Mouse (Mus musculus): Measurements from ENCODE around the gene Hrc. TPM values are rescaled to one million over a fixed set of nuclear protein-coding genes. Genes with fewer than 3 reads are reported as not detected.

The Hrc gene
- total and polyA plus RNA-seq, 2 experiments from 2014 or later, result 0.52 TPM; not detected in 1

DNA sequence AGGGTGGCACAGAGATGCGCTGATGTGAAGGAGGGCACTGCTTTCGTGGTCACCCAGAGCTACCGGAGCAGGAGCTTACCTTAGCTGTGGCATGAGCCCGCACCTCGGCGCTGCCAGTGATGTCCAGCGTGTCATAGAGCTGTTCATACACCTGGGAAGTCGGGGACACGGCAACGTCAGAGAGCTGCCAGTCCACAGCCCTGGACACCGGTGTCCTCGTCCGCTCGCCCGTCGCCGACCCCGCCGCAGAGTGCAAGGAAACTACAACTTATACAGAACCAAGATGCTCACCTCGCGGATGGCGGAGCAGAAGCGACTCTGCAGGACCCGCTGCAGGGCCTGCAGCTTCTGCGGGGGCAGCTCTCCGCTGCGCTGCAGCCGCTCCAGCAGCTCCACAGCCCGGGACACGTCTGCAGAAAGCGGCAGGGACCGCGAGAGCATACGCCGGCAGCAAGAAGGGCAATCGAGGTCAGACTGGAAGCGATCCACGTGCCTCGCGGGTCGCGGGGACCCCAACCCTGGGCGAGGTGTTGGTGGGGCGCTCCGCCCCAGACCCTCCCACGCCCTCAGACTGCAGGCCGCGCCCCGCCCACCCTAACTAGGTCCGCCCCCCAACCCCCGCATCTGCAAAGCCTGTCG, 34.9 kb downstream of the Hrc start:
- Histone ChIP-seq H3K9ac (peak overlapping the region; percentile 66), H3K4me3 (ENCODE audit: low read depth, low read length) (peak overlapping the region; percentile 50), H3K4me2 (ENCODE audit: low read depth) (peak overlapping the region; percentile 94), H3K9me3 (ENCODE audit: low read length) (no peaks in the 10 kb centered on the region), H3K36me3 (ENCODE audit: insufficient read depth) (peaks cover 21% of the 10 kb centered on the region), H3K27me3 (ENCODE audit: insufficient read depth, low read length) (no peaks in the 10 kb centered on the region), H3K4me1 (ENCODE audit: insufficient read depth) (peaks cover 14% of the 10 kb centered on the region), H3K27ac (ENCODE audit: low read depth, low read length) (peak overlapping the region; percentile 45)
- ATAC-seq (peak; percentile 0; the same call in 1 of the 2 replicates), DNase-seq (peak; percentile 51)
- whole genome bisulfite sequencing, result 10% methylated on average over 46 of the region's 52 CpGs
- TF ChIP-seq CTCF (IDR thresholded peaks at IDR 0.05; ENCODE audit: low read depth), result no peak

DNA sequence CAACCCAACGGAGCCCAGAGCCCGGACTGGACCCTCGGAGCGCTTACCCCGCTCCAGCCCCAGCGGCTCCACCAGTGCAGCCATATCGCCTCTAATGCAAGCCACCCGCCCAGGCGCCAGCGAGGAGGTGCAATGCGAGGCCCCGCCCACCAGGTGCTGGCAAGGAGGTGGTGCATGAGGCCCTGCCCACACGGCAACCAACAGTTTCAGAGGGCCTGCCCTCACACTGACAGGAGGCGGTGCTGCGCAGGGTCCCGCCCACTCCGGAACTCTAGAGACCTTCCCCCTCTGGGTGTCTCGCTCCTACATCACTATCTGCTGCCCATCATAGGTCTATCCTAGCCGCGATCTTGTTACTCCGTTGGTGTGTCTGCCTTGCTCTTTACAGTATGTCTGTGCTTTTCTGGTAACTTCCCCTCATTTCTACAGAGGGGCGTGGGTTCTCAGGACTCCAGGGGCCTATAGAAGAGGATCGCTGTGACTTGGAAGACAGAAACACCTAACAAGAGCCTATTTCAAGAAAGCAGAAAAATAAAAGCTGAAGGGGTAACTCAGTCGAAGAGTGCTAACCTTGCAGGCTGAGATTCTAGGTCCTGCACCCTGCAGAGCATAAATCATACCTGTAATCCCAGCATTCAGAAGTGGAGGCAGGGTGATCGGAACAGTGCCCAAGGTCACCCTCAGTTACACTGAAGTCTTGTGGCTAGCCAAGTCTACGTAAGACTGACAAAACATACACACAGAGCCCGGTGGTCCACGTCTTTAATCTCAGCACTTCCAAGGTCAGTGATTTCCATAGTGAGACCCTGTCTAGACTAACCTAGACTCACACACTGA, 35.6 kb downstream of the Hrc start, which contains the start of gene Lin7b:
Lin7b (minus strand) TSS at position 109 of the 837 bp plus-strand sequence.
- Histone ChIP-seq H3K4me2 (ENCODE audit: low read depth) (peak within 1 kb of the TSS; percentile 94), H3K9me3 (ENCODE audit: low read length) (no peaks in the 10 kb centered on the region), H3K27me3 (ENCODE audit: insufficient read depth, low read length) (no peaks in the 10 kb centered on the region), H3K9ac (peak within 1 kb of the TSS; percentile 66), H3K4me1 (ENCODE audit: insufficient read depth) (peaks cover 7% of the 10 kb centered on the region), H3K36me3 (ENCODE audit: insufficient read depth) (peaks cover 24% of the 10 kb centered on the region), H3K27ac (ENCODE audit: low read depth, low read length) (peak within 1 kb of the TSS; percentile 45), H3K4me3 (ENCODE audit: low read depth, low read length) (peak within 1 kb of the TSS; percentile 50)
- ATAC-seq (peak; percentile 19), DNase-seq (peak; percentile 81)
- WGBS, result 11% methylated on average over 28 of the region's 28 CpGs
- peak; percentile 48 for TF ChIP-seq CTCF (IDR thresholded peaks at IDR 0.05; ENCODE audit: low read depth)

DNA sequence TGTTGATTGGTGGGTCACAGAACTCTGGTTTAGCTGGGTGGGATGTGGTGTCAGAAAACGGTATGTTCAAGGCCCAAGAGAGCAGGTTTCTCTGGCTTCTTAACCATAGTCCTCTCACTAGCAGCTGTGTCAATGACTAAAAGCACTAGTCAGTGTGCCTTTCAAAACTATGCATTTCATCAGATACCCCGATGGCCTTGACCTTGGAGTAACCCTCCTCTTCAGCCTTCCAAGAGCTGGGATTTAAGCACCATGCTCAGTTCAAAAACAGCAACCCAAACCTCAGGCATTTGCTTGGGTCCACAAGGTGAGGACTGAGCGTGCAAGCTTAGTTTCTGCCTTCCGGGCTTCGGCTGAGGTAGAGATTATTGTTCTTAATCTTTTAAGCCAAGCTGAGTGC, 37.3 kb downstream of the Hrc start:
- no peak for TF ChIP-seq CTCF (IDR thresholded peaks at IDR 0.05; ENCODE audit: low read depth)
- DNase-seq, result no peak
- Histone ChIP-seq H3K4me2 (ENCODE audit: low read depth) (no peak overlapping the region), H3K4me1 (ENCODE audit: insufficient read depth) (peaks cover 7% of the 10 kb centered on the region), H3K27ac (ENCODE audit: low read depth, low read length) (no peak overlapping the region), H3K4me3 (ENCODE audit: low read depth, low read length) (no peak overlapping the region), H3K27me3 (ENCODE audit: insufficient read depth, low read length) (no peaks in the 10 kb centered on the region), H3K9ac (no peak overlapping the region), H3K36me3 (ENCODE audit: insufficient read depth) (peaks cover 41% of the 10 kb centered on the region), H3K9me3 (ENCODE audit: low read length) (no peaks in the 10 kb centered on the region)
- WGBS, result 84% methylated on average over 5 of the region's 5 CpGs
- ATAC-seq, result no peak

DNA sequence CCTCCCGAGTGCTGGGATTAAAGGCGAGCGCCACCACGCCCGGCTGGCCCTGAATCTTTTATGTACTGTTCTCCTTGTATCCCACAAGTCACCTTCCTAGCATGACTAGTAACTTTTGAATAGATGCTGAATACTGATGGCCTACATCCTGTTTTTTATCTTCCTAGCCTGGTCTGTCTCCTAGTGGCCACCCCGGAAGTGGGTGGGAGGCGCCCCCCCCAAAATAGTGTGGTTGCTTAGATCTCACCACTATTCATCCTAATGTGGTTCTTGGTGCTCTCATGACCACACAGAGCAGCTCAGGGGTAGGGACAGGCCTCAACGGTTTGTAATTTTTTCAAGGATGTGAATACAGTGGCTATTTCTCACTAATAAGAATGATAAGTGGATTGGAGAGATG, 39.5 kb downstream of the Hrc start:
- H3K4me3 ChIP-seq (ENCODE audit: low read depth, low read length), result no peak overlapping the region
- no peaks in the 10 kb centered on the region for H3K9me3 ChIP-seq (ENCODE audit: low read length)
- H3K9ac ChIP-seq, result no peak overlapping the region
- H3K27me3 ChIP-seq (ENCODE audit: insufficient read depth, low read length), result no peaks in the 10 kb centered on the region
- 92% methylated on average over 8 of the region's 8 CpGs for WGBS
- ATAC-seq (no peak), DNase-seq (no peak)
- no peak overlapping the region for H3K4me2 ChIP-seq (ENCODE audit: low read depth)
- H3K27ac ChIP-seq (ENCODE audit: low read depth, low read length), result no peak overlapping the region
- H3K36me3 ChIP-seq (ENCODE audit: insufficient read depth), result peaks cover 62% of the 10 kb centered on the region
- H3K4me1 ChIP-seq (ENCODE audit: insufficient read depth), result no peaks in the 10 kb centered on the region
- TF ChIP-seq CTCF (IDR thresholded peaks at IDR 0.05; ENCODE audit: low read depth), result no peak

DNA sequence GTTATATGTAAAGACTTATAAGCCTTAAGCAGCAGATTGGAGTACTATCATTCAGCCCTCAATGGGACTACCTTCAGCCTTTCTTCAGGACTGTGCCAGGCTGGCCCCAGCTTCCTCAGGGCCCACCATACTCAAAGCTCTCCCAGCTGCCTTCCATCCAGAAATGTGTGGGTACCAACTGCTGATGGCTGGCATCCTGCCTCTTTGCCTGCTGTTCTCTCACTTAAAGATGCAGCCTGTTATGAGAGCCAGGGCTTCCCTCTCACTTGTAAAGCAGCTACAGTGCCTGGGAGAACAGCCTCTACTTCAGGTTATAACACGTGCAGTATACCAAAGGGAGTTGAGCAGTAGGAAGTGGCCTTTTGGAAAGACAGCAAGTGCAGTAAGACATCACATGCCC, 41.0 kb downstream of the Hrc start:
- H3K9me3 ChIP-seq (ENCODE audit: low read length), result no peaks in the 10 kb centered on the region
- no peak overlapping the region for H3K4me3 ChIP-seq (ENCODE audit: low read depth, low read length)
- H3K9ac ChIP-seq, result no peak overlapping the region
- peaks cover 76% of the 10 kb centered on the region for H3K36me3 ChIP-seq (ENCODE audit: insufficient read depth)
- 0 out of 2 replicates have a peak, but pooled peaks have one; percentile 9 for ATAC-seq
- no peak for DNase-seq
- TF ChIP-seq CTCF (IDR thresholded peaks at IDR 0.05; ENCODE audit: low read depth), result no peak
- H3K27ac ChIP-seq (ENCODE audit: low read depth, low read length), result no peak overlapping the region
- no peaks in the 10 kb centered on the region for H3K4me1 ChIP-seq (ENCODE audit: insufficient read depth)
- no peak overlapping the region for H3K4me2 ChIP-seq (ENCODE audit: low read depth)
- WGBS, result 62% methylated on average over 1 of the region's 1 CpGs
- H3K27me3 ChIP-seq (ENCODE audit: insufficient read depth, low read length), result no peaks in the 10 kb centered on the region

DNA sequence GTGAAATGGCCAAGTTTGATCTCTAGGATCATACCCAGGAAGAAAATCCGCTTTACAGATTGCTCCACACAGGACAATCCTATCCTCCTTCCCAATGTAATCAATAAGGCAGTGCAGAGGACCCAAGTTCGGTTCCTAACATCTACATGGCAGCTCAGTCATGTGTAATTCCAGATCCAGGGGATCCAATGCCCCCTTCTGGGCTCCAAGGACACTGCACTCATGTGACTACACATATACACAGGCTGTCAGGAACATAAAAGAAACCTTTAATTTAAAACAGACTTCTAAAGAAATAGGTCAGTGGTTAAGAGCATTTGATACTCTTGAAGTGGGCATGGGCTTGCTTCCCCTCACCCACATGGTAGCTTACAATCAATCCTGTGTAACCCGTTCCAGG, 51.0 kb downstream of the Hrc start:
- 93% methylated on average over 3 of the region's 3 CpGs for WGBS

More for the DNA sequence above, 51.0 kb downstream of the Hrc start:
- peak; percentile 34 for TF ChIP-seq CTCF (IDR thresholded peaks at IDR 0.05; ENCODE audit: low read depth)
- no peak overlapping the region for H3K9ac ChIP-seq
- H3K27me3 ChIP-seq (ENCODE audit: insufficient read depth, low read length), result no peaks in the 10 kb centered on the region
- no peaks in the 10 kb centered on the region for H3K9me3 ChIP-seq (ENCODE audit: low read length)
- no peaks in the 10 kb centered on the region for H3K4me1 ChIP-seq (ENCODE audit: insufficient read depth)
- ATAC-seq (no peak), DNase-seq (no peak)
- peaks cover 96% of the 10 kb centered on the region for H3K36me3 ChIP-seq (ENCODE audit: insufficient read depth)
- no peak overlapping the region for H3K27ac ChIP-seq (ENCODE audit: low read depth, low read length)
- H3K4me3 ChIP-seq (ENCODE audit: low read depth, low read length), result no peak overlapping the region
- no peak overlapping the region for H3K4me2 ChIP-seq (ENCODE audit: low read depth)

Other genes with a start within 250 kb of the Hrc start
Only the 30 nearest of the 36 such genes appear.
- not detected in 2 replicates for gene Gm45713, start 199.1 kb upstream of the Hrc start, total RNA-seq (2014; rRNA removed)
- gene Gm45713, start 199.1 kb upstream of the Hrc start, polyA plus RNA-seq (2015; fragmentation: Nextera tagmentation; extraction: Ambion mirVana), result 0.36 TPM in 1 of 2 replicates, not detected in the other
- gene Flt3l, start 198.9 kb upstream of the Hrc start, total RNA-seq (2014; rRNA removed), result 2.3 and 3.1 TPM in 2 replicates
- gene Flt3l, start 198.9 kb upstream of the Hrc start, polyA plus RNA-seq (2015; fragmentation: Nextera tagmentation; extraction: Ambion mirVana), result 1.9 and 6.8 TPM in 2 replicates
- gene Pih1d1, start 181.0 kb upstream of the Hrc start, total RNA-seq (2014; rRNA removed), result 112 and 117 TPM in 2 replicates
- gene Pih1d1, start 181.0 kb upstream of the Hrc start, polyA plus RNA-seq (2015; fragmentation: Nextera tagmentation; extraction: Ambion mirVana), result 74.3 and 80.4 TPM in 2 replicates
- gene Aldh16a1, start 180.7 kb upstream of the Hrc start, total RNA-seq (2014; rRNA removed), result 10.2 and 14.2 TPM in 2 replicates
- 13.3 TPM in 2 replicates for gene Aldh16a1, start 180.7 kb upstream of the Hrc start, polyA plus RNA-seq (2015; fragmentation: Nextera tagmentation; extraction: Ambion mirVana)
- gene Slc17a7, start 171.3 kb upstream of the Hrc start, total RNA-seq (2014; rRNA removed), result 71.4 and 87.5 TPM in 2 replicates
- 47.6 and 50.3 TPM in 2 replicates for gene Slc17a7, start 171.3 kb upstream of the Hrc start, polyA plus RNA-seq (2015; fragmentation: Nextera tagmentation; extraction: Ambion mirVana)
- not detected in 2 replicates for gene Gfy, start 155.7 kb upstream of the Hrc start, total RNA-seq (2014; rRNA removed)
- 0.21 TPM in 1 of 2 replicates, not detected in the other for gene Gfy, start 155.7 kb upstream of the Hrc start, polyA plus RNA-seq (2015; fragmentation: Nextera tagmentation; extraction: Ambion mirVana)
- not detected in 2 replicates for gene Pth2, start 154.3 kb upstream of the Hrc start, total RNA-seq (2014; rRNA removed)
- gene Pth2, start 154.3 kb upstream of the Hrc start, polyA plus RNA-seq (2015; fragmentation: Nextera tagmentation; extraction: Ambion mirVana), result 0.34 and 0.48 TPM in 2 replicates
- gene Ccdc155, start 130.4 kb upstream of the Hrc start, total RNA-seq (2014; rRNA removed), result 0.14 and 0.46 TPM in 2 replicates
- 0.35 and 0.97 TPM in 2 replicates for gene Ccdc155, start 130.4 kb upstream of the Hrc start, polyA plus RNA-seq (2015; fragmentation: Nextera tagmentation; extraction: Ambion mirVana)
- 8.4 and 9.1 TPM in 2 replicates for gene Dkkl1, start 123.1 kb upstream of the Hrc start, total RNA-seq (2014; rRNA removed)
- gene Dkkl1, start 123.1 kb upstream of the Hrc start, polyA plus RNA-seq (2015; fragmentation: Nextera tagmentation; extraction: Ambion mirVana), result 8.9 and 12.1 TPM in 2 replicates
- gene Tead2, start 119.5 kb upstream of the Hrc start, total RNA-seq (2014; rRNA removed), result 30.6 and 40.6 TPM in 2 replicates
- gene Tead2, start 119.5 kb upstream of the Hrc start, polyA plus RNA-seq (2015; fragmentation: Nextera tagmentation; extraction: Ambion mirVana), result 18.4 and 22.5 TPM in 2 replicates
- 0.46 and 0.62 TPM in 2 replicates for gene Cd37, start 96.2 kb upstream of the Hrc start, total RNA-seq (2014; rRNA removed)
- 2.0 and 2.5 TPM in 2 replicates for gene Cd37, start 96.2 kb upstream of the Hrc start, polyA plus RNA-seq (2015; fragmentation: Nextera tagmentation; extraction: Ambion mirVana)
- gene Slc6a16, start 94.2 kb upstream of the Hrc start, total RNA-seq (2014; rRNA removed), result 0.24 TPM in 1 of 2 replicates, not detected in the other
- 0.74 and 1.7 TPM in 2 replicates for gene Slc6a16, start 94.2 kb upstream of the Hrc start, polyA plus RNA-seq (2015; fragmentation: Nextera tagmentation; extraction: Ambion mirVana)
- gene Slc6a21, start 57.8 kb upstream of the Hrc start, total RNA-seq (2014; rRNA removed), result not detected in 2 replicates
- gene Slc6a21, start 57.8 kb upstream of the Hrc start, polyA plus RNA-seq (2015; fragmentation: Nextera tagmentation; extraction: Ambion mirVana), result not detected in 2 replicates
- 17.1 and 17.5 TPM in 2 replicates for gene Trpm4, start 1.5 kb upstream of the Hrc start, total RNA-seq (2014; rRNA removed)
- 8.9 and 9.4 TPM in 2 replicates for gene Trpm4, start 1.5 kb upstream of the Hrc start, polyA plus RNA-seq (2015; fragmentation: Nextera tagmentation; extraction: Ambion mirVana)
- 76.5 and 81.0 TPM in 2 replicates for gene Ppfia3, start 31.7 kb downstream of the Hrc start, total RNA-seq (2014; rRNA removed)
- 21.7 and 26.0 TPM in 2 replicates for gene Ppfia3, start 31.7 kb downstream of the Hrc start, polyA plus RNA-seq (2015; fragmentation: Nextera tagmentation; extraction: Ambion mirVana)
- 32.2 and 47.3 TPM in 2 replicates for gene Lin7b, start 35.3 kb downstream of the Hrc start, total RNA-seq (2014; rRNA removed)
- 36.8 and 39.8 TPM in 2 replicates for gene Lin7b, start 35.3 kb downstream of the Hrc start, polyA plus RNA-seq (2015; fragmentation: Nextera tagmentation; extraction: Ambion mirVana)
- 247 and 310 TPM in 2 replicates for gene Snrnp70, start 60.5 kb downstream of the Hrc start, total RNA-seq (2014; rRNA removed)
- gene Snrnp70, start 60.5 kb downstream of the Hrc start, polyA plus RNA-seq (2015; fragmentation: Nextera tagmentation; extraction: Ambion mirVana), result 116 and 124 TPM in 2 replicates
- 0.14 TPM in 1 of 2 replicates, not detected in the other for gene Kcna7, start 70.4 kb downstream of the Hrc start, total RNA-seq (2014; rRNA removed)
- not detected in 2 replicates for gene Kcna7, start 70.4 kb downstream of the Hrc start, polyA plus RNA-seq (2015; fragmentation: Nextera tagmentation; extraction: Ambion mirVana)
- gene Ntf5, start 78.4 kb downstream of the Hrc start, total RNA-seq (2014; rRNA removed), result 0.24 TPM in 1 of 2 replicates, not detected in the other
- gene Ntf5, start 78.4 kb downstream of the Hrc start, polyA plus RNA-seq (2015; fragmentation: Nextera tagmentation; extraction: Ambion mirVana), result 0.07 and 0.11 TPM in 2 replicates
- 0.43 TPM in 1 of 2 replicates, not detected in the other for gene Lhb, start 85.5 kb downstream of the Hrc start, total RNA-seq (2014; rRNA removed)
- gene Lhb, start 85.5 kb downstream of the Hrc start, polyA plus RNA-seq (2015; fragmentation: Nextera tagmentation; extraction: Ambion mirVana), result 0.36 and 1.0 TPM in 2 replicates
- 9.8 and 11.4 TPM in 2 replicates for gene Gys1, start 99.6 kb downstream of the Hrc start, total RNA-seq (2014; rRNA removed)
- gene Gys1, start 99.6 kb downstream of the Hrc start, polyA plus RNA-seq (2015; fragmentation: Nextera tagmentation; extraction: Ambion mirVana), result 8.6 and 12.3 TPM in 2 replicates
- 123 and 149 TPM in 2 replicates for gene Ruvbl2, start 102.8 kb downstream of the Hrc start, total RNA-seq (2014; rRNA removed)
- 98.3 and 104 TPM in 2 replicates for gene Ruvbl2, start 102.8 kb downstream of the Hrc start, polyA plus RNA-seq (2015; fragmentation: Nextera tagmentation; extraction: Ambion mirVana)
- gene Ftl1, start 124.6 kb downstream of the Hrc start, total RNA-seq (2014; rRNA removed), result 2,541 and 3,015 TPM in 2 replicates
- gene Ftl1, start 124.6 kb downstream of the Hrc start, polyA plus RNA-seq (2015; fragmentation: Nextera tagmentation; extraction: Ambion mirVana), result 5,542 and 6,210 TPM in 2 replicates
- gene Bax, start 131.6 kb downstream of the Hrc start, total RNA-seq (2014; rRNA removed), result 120 and 127 TPM in 2 replicates
- 276 and 297 TPM in 2 replicates for gene Bax, start 131.6 kb downstream of the Hrc start, polyA plus RNA-seq (2015; fragmentation: Nextera tagmentation; extraction: Ambion mirVana)
- 0.19 and 0.46 TPM in 2 replicates for gene Tulp2, start 146.6 kb downstream of the Hrc start, total RNA-seq (2014; rRNA removed)
- gene Tulp2, start 146.6 kb downstream of the Hrc start, polyA plus RNA-seq (2015; fragmentation: Nextera tagmentation; extraction: Ambion mirVana), result 0.07 and 0.25 TPM in 2 replicates
- not detected in 2 replicates for gene Gm45808, start 151.5 kb downstream of the Hrc start, total RNA-seq (2014; rRNA removed)
- gene Gm45808, start 151.5 kb downstream of the Hrc start, polyA plus RNA-seq (2015; fragmentation: Nextera tagmentation; extraction: Ambion mirVana), result not detected in 2 replicates
- gene Dhdh, start 153.5 kb downstream of the Hrc start, total RNA-seq (2014; rRNA removed), result 3.5 and 4.9 TPM in 2 replicates
- gene Dhdh, start 153.5 kb downstream of the Hrc start, polyA plus RNA-seq (2015; fragmentation: Nextera tagmentation; extraction: Ambion mirVana), result 1.9 and 3.6 TPM in 2 replicates
- gene Nucb1, start 175.1 kb downstream of the Hrc start, total RNA-seq (2014; rRNA removed), result 76.8 and 107 TPM in 2 replicates
- 103 and 122 TPM in 2 replicates for gene Nucb1, start 175.1 kb downstream of the Hrc start, polyA plus RNA-seq (2015; fragmentation: Nextera tagmentation; extraction: Ambion mirVana)
- gene Ppp1r15a, start 191.0 kb downstream of the Hrc start, total RNA-seq (2014; rRNA removed), result 17.1 and 23.8 TPM in 2 replicates
- gene Ppp1r15a, start 191.0 kb downstream of the Hrc start, polyA plus RNA-seq (2015; fragmentation: Nextera tagmentation; extraction: Ambion mirVana), result 23.9 and 26.3 TPM in 2 replicates
- 1.2 and 2.9 TPM in 2 replicates for gene Plekha4, start 191.0 kb downstream of the Hrc start, total RNA-seq (2014; rRNA removed)
- 1.2 and 1.8 TPM in 2 replicates for gene Plekha4, start 191.0 kb downstream of the Hrc start, polyA plus RNA-seq (2015; fragmentation: Nextera tagmentation; extraction: Ambion mirVana)